Mouse (Mus musculus): ENCODE measurements around the gene Mus81.
"Not testable (repeated sequence)": the region's sequence is repeated elsewhere in the genome, so short reads cannot be mapped to it uniquely, and the experiment has no call there.

Gene Mus81

GRCm38 (mm10) chr19:5493301-5493721, 5.1 kb upstream of the Mus81 start:
- in situ Hi-C loops (cut with MseI, MboI), result not testable (repeated sequence)

GRCm38 (mm10) chr19:5492641-5493040, 4.4 kb upstream of the Mus81 start:
- in situ Hi-C loops (cut with MseI, MboI), result no loop called here

GRCm38 (mm10) chr19:5490898-5491708, 2.9 kb upstream of the Mus81 start:
- in situ Hi-C loops (cut with MseI, MboI), result no loop called here

- in situ Hi-C loops (cut with MseI, MboI), result no loop called here
Observed at GRCm38 (mm10) chr19:5490313-5490897, 2.2 kb upstream of the Mus81 start, which contains the start of gene Cfl1. Cfl1 (plus strand) TSS chr19:5490455.

- in situ Hi-C loops (cut with MseI, MboI), result not testable (repeated sequence)
Observed at GRCm38 (mm10) chr19:5489721-5490120, 1.5 kb upstream of the Mus81 start.

- in situ Hi-C loops (cut with MseI, MboI), result no loop called here
Observed at GRCm38 (mm10) chr19:5488878-5489571, 823 bp upstream of the Mus81 start.

- in situ Hi-C loops (cut with MseI, MboI), result no loop called here
Observed at GRCm38 (mm10) chr19:5486771-5487170, 1.4 kb downstream of the Mus81 start.

- in situ Hi-C loops (cut with MseI, MboI), result no loop called here
Observed at GRCm38 (mm10) chr19:5486286-5486685, 1.9 kb downstream of the Mus81 start.

- in situ Hi-C loops (cut with MseI, MboI), result no loop called here
Observed at GRCm38 (mm10) chr19:5485821-5486220, 2.4 kb downstream of the Mus81 start.

GRCm38 (mm10) chr19:5485371-5485770, 2.8 kb downstream of the Mus81 start:
- in situ Hi-C loops (cut with MseI, MboI), result no loop called here

GRCm38 (mm10) chr19:5484496-5484895, 3.7 kb downstream of the Mus81 start:
- in situ Hi-C loops (cut with MseI, MboI), result no loop called here

- in situ Hi-C loops (cut with MseI, MboI), result no loop called here
Observed at GRCm38 (mm10) chr19:5483386-5484359, 4.5 kb downstream of the Mus81 start.

- in situ Hi-C loops (cut with MseI, MboI), result no loop called here
Observed at GRCm38 (mm10) chr19:5481398-5481797, 6.8 kb downstream of the Mus81 start.

- in situ Hi-C loops (cut with MseI, MboI), result no loop called here
Observed at GRCm38 (mm10) chr19:5480016-5480415, 8.2 kb downstream of the Mus81 start.

- in situ Hi-C loops (cut with MseI, MboI), result no loop called here
Observed at GRCm38 (mm10) chr19:5477668-5478300, 10.4 kb downstream of the Mus81 start.

GRCm38 (mm10) chr19:5477004-5477667, 11.1 kb downstream of the Mus81 start:
- in situ Hi-C loops (cut with MseI, MboI), result no loop called here

GRCm38 (mm10) chr19:5475069-5475714, 13.0 kb downstream of the Mus81 start:
- in situ Hi-C loops (cut with MseI, MboI), result no loop called here

GRCm38 (mm10) chr19:5474281-5475068, 13.7 kb downstream of the Mus81 start:
- in situ Hi-C loops (cut with MseI, MboI), result no loop called here

GRCm38 (mm10) chr19:5473720-5474119, 14.5 kb downstream of the Mus81 start, which contains the start of gene Efemp2:
Efemp2 (plus strand) TSS chr19:5473954.
- in situ Hi-C loops (cut with MseI, MboI), result no loop called here
